Mouse (Mus musculus) lung, embryonic 15.5 days (tissue): ENCODE data around the gene Irak2. TPM values are rescaled to one million over a fixed set of nuclear protein-coding genes. Genes with fewer than 3 reads are reported as not detected.

Source experiments
- ATAC-seq: fragments of 200-750 bp; cut with Nextera tagmentation; 2 replicates; pipeline ENCODE4 v1.8.0; 2017; ENCODE audit warnings: moderate number of reproducible peaks, borderline replicate concordance; ENCODE audit not compliant: low FRiP score, low TSS enrichment; ENCODE audit errors: extremely low read depth
- H3K27ac ChIP-seq: fragments of 300-500 bp; sonication (generic); 2 replicates; pipeline ENCODE4 v1.5.1; 2015; ENCODE audit warnings: moderate library complexity, mild to moderate bottlenecking, inconsistent platforms
- H3K27me3 ChIP-seq: fragments of 300-500 bp; sonication (generic); 2 replicates; pipeline ENCODE4 v1.6.1; 2015; ENCODE audit warnings: inconsistent platforms
- H3K36me3 ChIP-seq: fragments of 300-500 bp; sonication (generic); 2 replicates; pipeline ENCODE4 v1.6.1; 2015; ENCODE audit warnings: inconsistent platforms
- H3K4me1 ChIP-seq: fragments of 300-500 bp; sonication (generic); 2 replicates; pipeline ENCODE4 v1.6.1; 2015; ENCODE audit warnings: inconsistent platforms
- H3K4me2 ChIP-seq: fragments of 300-500 bp; sonication (generic); 2 replicates; pipeline ENCODE4 v1.6.1; 2015; ENCODE audit warnings: inconsistent platforms, mild to moderate bottlenecking, moderate library complexity
- H3K4me3 ChIP-seq: fragments of 300-500 bp; sonication (generic); 2 replicates; pipeline ENCODE4 v1.5.1; 2015; ENCODE audit warnings: mild to moderate bottlenecking, inconsistent platforms
- H3K9ac ChIP-seq: fragments of 300-500 bp; sonication (generic); 2 replicates; pipeline ENCODE4 v1.6.1; 2015; ENCODE audit warnings: inconsistent platforms
- H3K9me3 ChIP-seq: fragments of 300-500 bp; sonication (generic); 2 replicates; pipeline ENCODE4 v1.6.1; 2016; ENCODE audit warnings: inconsistent platforms
- WGBS: fragments of 180-500 bp; shearing (Covaris S2); methylation state at CpG from one replicate; pipeline ENCODE4 v1.1.7; 2015; 5-methylcytosine and 5-hydroxymethylcytosine counted together
- polyA plus RNA-seq: library from polyadenylated mRNA; unstranded; fragments of >200 nt; fragmentation: Nextera tagmentation; extraction: Ambion mirVana; gene quantifications from 2 replicates; pipeline ENCODE4 v1.2.1, GENCODE M21; 2015

Gene Irak2
- polyA plus RNA-seq, 1 experiment from 2014 or later = 6.4 TPM

DNA sequence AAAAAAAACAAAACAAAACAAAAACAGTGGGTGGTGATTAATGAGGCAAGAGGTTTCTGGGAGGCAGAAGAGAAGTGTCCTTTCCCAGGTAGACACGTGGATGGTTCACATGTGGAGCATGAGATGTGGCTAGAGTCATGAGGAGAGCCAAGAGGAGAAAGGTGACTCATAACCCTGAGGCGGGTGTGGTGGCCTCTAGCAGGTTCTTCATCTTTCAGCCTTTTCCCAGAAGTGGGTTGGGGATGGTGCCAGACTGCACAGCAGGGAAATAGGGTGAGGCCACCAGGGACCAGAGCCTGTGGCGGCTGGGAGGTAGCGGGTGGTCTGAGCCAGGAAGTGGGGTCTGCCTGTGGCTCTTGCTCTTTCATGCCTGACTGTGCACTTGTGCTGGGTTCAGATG, 37.0 kb downstream of the Irak2 start:
- H3K36me3 ChIP-seq = no peaks in the 10 kb centered on the region
- H3K4me2 ChIP-seq = no peak overlapping the region
- no peaks in the 10 kb centered on the region for H3K9me3 ChIP-seq
- H3K4me1 ChIP-seq = no peaks in the 10 kb centered on the region
- no peak overlapping the region for H3K4me3 ChIP-seq
- no peak overlapping the region for H3K27ac ChIP-seq
- H3K9ac ChIP-seq = no peak overlapping the region
- WGBS = 74% methylated on average over 4 of the region's 4 CpGs
- no peak for ATAC-seq
- H3K27me3 ChIP-seq = no peaks in the 10 kb centered on the region

DNA sequence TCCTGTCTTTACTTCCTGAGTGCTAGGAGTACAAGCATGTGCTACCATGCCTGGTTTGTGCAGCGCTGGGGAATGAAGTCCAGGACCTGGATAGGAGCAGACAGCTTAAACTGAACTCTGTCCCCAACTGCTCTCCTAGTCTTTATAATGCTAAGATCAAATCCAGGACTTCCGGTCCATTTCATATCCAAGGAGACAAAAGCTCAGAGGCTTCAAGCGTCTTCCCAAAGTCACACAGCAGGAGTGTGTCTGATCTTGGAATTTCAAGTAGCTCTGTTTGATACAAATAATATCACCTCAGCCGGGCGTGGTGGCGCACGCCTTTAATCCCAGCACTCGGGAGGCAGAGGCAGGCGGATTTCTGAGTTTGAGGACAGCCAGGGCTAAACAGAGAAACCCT, 37.7 kb downstream of the Irak2 start:
- Histone ChIP-seq H3K4me1 (no peaks in the 10 kb centered on the region), H3K9ac (no peak overlapping the region), H3K27me3 (no peaks in the 10 kb centered on the region), H3K36me3 (no peaks in the 10 kb centered on the region), H3K27ac (no peak overlapping the region), H3K9me3 (no peaks in the 10 kb centered on the region), H3K4me2 (no peak overlapping the region), H3K4me3 (no peak overlapping the region)
- ATAC-seq = no peak
- WGBS = 92% methylated on average over 9 of the region's 9 CpGs

GRCm38 (mm10) chr6:113677070-113677734, 38.9 kb downstream of the Irak2 start:
- no peak overlapping the region for H3K4me2 ChIP-seq
- no peaks in the 10 kb centered on the region for H3K4me1 ChIP-seq
- no peak overlapping the region for H3K4me3 ChIP-seq
- WGBS = 67% methylated on average over 14 of the region's 14 CpGs
- H3K27me3 ChIP-seq = no peaks in the 10 kb centered on the region
- H3K36me3 ChIP-seq = no peaks in the 10 kb centered on the region
- H3K27ac ChIP-seq = no peak overlapping the region
- no peak for ATAC-seq
- no peak overlapping the region for H3K9ac ChIP-seq
- no peaks in the 10 kb centered on the region for H3K9me3 ChIP-seq

DNA sequence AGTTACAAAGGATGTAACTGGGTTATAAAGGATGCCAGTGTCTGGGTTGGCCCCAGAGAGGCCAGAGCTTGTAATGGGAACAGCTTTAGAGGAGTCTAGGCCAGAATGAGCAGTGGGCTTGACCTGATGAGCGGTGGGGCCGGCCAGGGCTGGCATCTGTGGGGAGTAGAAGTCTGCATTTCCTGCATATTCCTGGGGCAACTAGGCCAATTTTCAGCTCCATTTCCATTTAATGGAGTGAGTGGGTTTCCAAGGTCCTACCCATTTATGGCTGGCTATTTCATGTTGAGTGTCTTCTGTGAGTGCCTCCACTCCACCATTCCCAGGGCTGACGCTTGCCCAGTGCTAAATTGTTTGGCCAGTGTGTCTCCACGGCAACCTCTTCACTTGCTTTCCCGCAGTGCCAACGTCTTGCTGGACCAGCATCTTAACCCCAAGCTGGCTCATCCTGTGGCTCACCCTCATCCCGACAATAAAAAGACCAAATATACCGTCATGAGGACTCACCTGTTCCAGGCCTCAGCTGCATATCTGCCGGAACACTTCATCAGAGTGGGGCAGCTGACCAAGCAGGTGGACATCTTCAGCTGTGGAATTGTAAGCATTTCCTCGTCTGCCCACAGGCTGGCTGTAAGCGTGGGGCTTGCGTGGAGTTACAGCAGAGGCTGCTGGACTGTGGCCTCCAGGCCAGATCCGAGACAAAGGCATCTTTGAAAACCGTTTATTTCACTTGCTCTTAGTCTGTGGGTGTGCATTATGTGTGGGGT, 40.2 kb downstream of the Irak2 start:
- 67% methylated on average over 14 of the region's 14 CpGs for WGBS
- H3K27me3 ChIP-seq = no peaks in the 10 kb centered on the region
- no peaks in the 10 kb centered on the region for H3K36me3 ChIP-seq
- no peaks in the 10 kb centered on the region for H3K4me1 ChIP-seq
- H3K27ac ChIP-seq = no peak overlapping the region
- no peak for ATAC-seq
- H3K4me3 ChIP-seq = no peak overlapping the region
- H3K9me3 ChIP-seq = no peaks in the 10 kb centered on the region
- H3K9ac ChIP-seq = no peak overlapping the region
- no peak overlapping the region for H3K4me2 ChIP-seq

DNA sequence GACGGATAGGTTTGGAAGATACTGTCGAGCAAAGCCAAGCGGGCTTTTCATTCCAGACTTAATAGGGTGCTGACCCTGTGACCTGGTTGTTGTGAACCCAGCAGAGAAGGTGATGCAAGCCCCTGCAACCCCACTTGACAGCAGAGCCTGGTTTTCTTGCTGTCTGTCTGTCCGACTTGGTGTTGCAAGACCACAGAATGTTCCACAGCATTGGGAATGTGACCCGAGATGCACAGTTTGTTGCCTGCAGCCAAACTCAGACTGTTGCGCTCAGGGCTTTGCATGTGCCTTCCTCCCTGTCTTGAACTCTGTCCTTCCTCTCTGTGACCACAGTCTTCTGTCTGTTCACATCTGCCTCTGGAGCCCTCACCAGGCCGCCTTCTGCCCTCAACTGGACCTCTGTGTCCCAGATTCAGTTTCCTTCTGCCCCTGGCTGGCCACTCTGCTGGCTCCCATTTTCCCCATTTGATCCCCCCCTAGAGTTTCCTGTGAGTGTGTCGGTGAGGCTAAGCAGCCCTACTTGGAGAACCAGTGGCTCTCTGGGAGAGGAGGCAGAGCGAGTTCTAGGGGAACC, 41.8 kb downstream of the Irak2 start:
- no peaks in the 10 kb centered on the region for H3K36me3 ChIP-seq
- 74% methylated on average over 9 of the region's 9 CpGs for WGBS

GRCm38 (mm10) chr6:113681271-113681670, 43.0 kb downstream of the Irak2 start:
- Histone ChIP-seq H3K36me3 (no peaks in the 10 kb centered on the region), H3K9me3 (no peaks in the 10 kb centered on the region), H3K27ac (no peak overlapping the region), H3K4me1 (no peaks in the 10 kb centered on the region), H3K27me3 (no peaks in the 10 kb centered on the region), H3K9ac (no peak overlapping the region), H3K4me3 (no peak overlapping the region), H3K4me2 (no peak overlapping the region)
- ATAC-seq = no peak; the same call in 1 of the 2 replicates
- 17% methylated on average over 4 of the region's 4 CpGs for WGBS

More for the DNA sequence above, 41.8 kb downstream of the Irak2 start:
- Histone ChIP-seq H3K4me3 (no peak overlapping the region), H3K9me3 (no peaks in the 10 kb centered on the region), H3K4me1 (no peaks in the 10 kb centered on the region), H3K9ac (no peak overlapping the region), H3K4me2 (no peak overlapping the region), H3K27me3 (no peaks in the 10 kb centered on the region), H3K27ac (no peak overlapping the region)
- no peak for ATAC-seq

DNA sequence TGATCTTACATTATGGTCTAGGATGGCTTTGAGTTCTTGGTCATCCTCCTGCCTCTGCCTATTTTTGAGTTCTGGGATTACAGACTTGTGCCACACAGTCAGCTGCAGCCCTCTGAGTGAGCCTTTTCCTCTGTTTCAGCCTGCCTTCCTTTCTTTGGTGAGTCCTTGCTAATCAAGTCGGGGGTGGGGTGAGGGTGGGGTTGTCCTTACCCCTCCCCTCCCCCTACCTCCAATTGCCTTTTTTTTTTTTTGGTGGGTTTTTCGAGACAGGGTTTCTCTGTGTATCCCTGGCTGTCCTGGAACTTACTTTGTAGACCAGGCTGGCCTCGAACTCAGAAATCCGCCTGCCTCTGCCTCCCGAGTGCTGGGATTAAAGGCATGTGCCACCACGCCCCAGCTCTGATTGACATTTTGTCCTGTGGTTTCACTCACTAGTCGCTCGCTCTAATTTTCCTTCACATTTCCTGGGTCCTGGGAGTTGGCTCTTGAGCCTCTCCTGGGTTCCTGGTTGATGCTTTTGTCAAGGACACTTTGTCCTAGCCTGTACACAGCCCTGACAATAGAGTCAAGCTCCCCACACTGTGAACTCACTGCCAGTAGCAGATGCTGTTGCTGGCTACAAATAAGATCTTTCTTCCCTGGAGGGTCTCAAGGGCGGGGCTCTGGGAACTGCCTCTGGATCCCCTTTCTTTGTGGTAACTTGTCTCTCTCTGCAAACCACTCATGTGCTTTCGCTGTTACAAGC, 45.0 kb downstream of the Irak2 start:
- H3K27me3 ChIP-seq = no peaks in the 10 kb centered on the region
- H3K4me3 ChIP-seq = no peak overlapping the region
- no peak overlapping the region for H3K27ac ChIP-seq
- H3K4me1 ChIP-seq = no peaks in the 10 kb centered on the region
- no peaks in the 10 kb centered on the region for H3K9me3 ChIP-seq
- H3K36me3 ChIP-seq = no peaks in the 10 kb centered on the region
- H3K4me2 ChIP-seq = no peak overlapping the region
- 82% methylated on average over 10 of the region's 10 CpGs for WGBS
- ATAC-seq = no peak
- H3K9ac ChIP-seq = no peak overlapping the region

DNA sequence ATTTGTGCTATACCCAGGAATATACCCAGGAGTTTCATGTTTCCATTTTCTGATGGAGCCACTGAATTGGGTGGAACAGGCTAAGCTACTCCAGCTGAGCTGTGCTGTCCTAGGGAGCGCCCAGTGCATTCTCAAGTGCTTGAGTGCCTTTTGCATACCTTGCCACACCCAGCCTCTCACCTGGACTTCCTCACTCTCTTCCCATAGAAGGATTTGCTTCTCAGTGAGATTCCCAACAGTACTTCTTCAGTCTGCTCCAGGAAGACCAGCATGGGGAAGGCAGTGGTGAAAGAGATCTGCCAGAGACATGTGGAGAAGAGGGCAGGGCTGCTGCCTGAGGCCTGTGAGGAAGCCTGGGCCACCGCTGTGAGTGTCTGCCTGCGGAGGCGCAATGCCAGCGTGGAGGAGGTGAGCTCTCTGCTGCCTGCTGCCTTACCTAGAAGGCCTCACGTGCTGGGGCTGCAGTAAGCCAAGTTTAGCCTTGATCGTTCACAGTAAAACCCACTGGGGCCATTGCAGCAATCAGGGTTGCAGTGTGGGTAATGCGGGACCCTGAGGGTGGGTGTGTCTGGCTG, 48.4 kb downstream of the Irak2 start:
- peak; percentile 68 for ATAC-seq
- 46% methylated on average over 8 of the region's 8 CpGs for WGBS
- Histone ChIP-seq H3K4me3 (peak overlapping the region; percentile 14), H3K36me3 (no peaks in the 10 kb centered on the region), H3K27me3 (no peaks in the 10 kb centered on the region), H3K9me3 (no peaks in the 10 kb centered on the region), H3K9ac (no peak overlapping the region), H3K4me2 (peak overlapping the region; percentile 45), H3K27ac (peak overlapping the region; percentile 89), H3K4me1 (peaks cover 21% of the 10 kb centered on the region)

- peak; percentile 37; the same call in 1 of the 2 replicates for ATAC-seq
- peaks cover 21% of the 10 kb centered on the region for H3K4me1 ChIP-seq
- no peaks in the 10 kb centered on the region for H3K27me3 ChIP-seq
- peak overlapping the region; percentile 50; the same call in 1 of the 2 replicates for H3K4me2 ChIP-seq
- peaks cover 5% of the 10 kb centered on the region; the same call in 1 of the 2 replicates for H3K36me3 ChIP-seq
- H3K9ac ChIP-seq = no peak overlapping the region
- no peak overlapping the region for H3K4me3 ChIP-seq
- H3K27ac ChIP-seq = peak overlapping the region; percentile 88
- 13% methylated on average over 7 of the region's 7 CpGs for WGBS
- no peaks in the 10 kb centered on the region for H3K9me3 ChIP-seq
These were observed 51.7 kb downstream of the Irak2 start for GRCm38 (mm10) chr6:113690008-113690399.

- Histone ChIP-seq H3K9ac (0 out of 2 replicates have a peak overlapping the region, but pooled peaks have one; percentile 28), H3K36me3 (peaks cover 5% of the 10 kb centered on the region; the same call in 1 of the 2 replicates), H3K9me3 (no peaks in the 10 kb centered on the region), H3K27me3 (no peaks in the 10 kb centered on the region), H3K4me1 (peaks cover 21% of the 10 kb centered on the region), H3K27ac (peak overlapping the region; percentile 88), H3K4me2 (peak overlapping the region; percentile 50), H3K4me3 (peak overlapping the region; percentile 13)
- 1% methylated on average over 14 of the region's 14 CpGs for WGBS
- peak; percentile 69; the same call in 1 of the 2 replicates for ATAC-seq
These were observed 52.3 kb downstream of the Irak2 start for GRCm38 (mm10) chr6:113690400-113691083.

DNA sequence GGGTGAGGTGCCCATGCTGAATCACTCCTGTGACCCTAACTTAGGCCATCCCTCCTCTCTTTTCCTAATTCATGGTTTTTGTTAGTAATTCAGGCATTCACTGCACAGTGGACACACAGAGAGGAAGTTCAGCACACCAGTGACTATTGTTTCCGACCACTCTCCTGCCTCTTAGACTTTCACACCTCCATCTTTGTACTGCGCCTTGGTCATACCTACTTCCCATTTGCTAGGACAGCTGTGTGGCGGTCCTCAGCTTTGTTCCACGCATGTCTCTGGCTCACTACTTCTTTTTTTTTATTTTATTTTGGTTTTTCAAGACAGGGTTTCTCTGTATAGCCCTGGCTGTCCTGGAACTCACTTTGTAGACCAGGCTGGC, 52.8 kb downstream of the Irak2 start:
- Histone ChIP-seq H3K9me3 (no peaks in the 10 kb centered on the region), H3K4me1 (peaks cover 25% of the 10 kb centered on the region), H3K36me3 (peaks cover 5% of the 10 kb centered on the region; the same call in 1 of the 2 replicates), H3K27ac (peak overlapping the region; percentile 88), H3K4me3 (peak overlapping the region; percentile 13; the same call in 1 of the 2 replicates), H3K4me2 (peak overlapping the region; percentile 50), H3K9ac (0 out of 2 replicates have a peak overlapping the region, but pooled peaks have one; percentile 28), H3K27me3 (no peaks in the 10 kb centered on the region)
- 50% methylated on average over 4 of the region's 4 CpGs for WGBS
- 0 out of 2 replicates have a peak, but pooled peaks have one; percentile 4 for ATAC-seq
